Mouse (Mus musculus): ENCODE results near the gene Elf2. TPM values are rescaled to one million over a fixed set of nuclear protein-coding genes. Genes with fewer than 3 reads are reported as not detected.
A peak's percentile ranks its signal among the peaks of the same experiment; 100 is the strongest.

The Elf2 gene
- polyA plus RNA-seq, 1 experiment from 2014 or later = 37.9 TPM

GRCm38 (mm10) chr3:51251057-51251456 lies 89.4 kb downstream of the Elf2 start:
- no peaks in the 10 kb centered on the region for H3K4me1 ChIP-seq (replicated peaks; ENCODE audit: control insufficient read depth, insufficient read depth, low read length)
- H3K9me3 ChIP-seq (ENCODE audit: control insufficient read depth, low read length) = no peaks in the 10 kb centered on the region
- peaks cover 41% of the 10 kb centered on the region for H3K36me3 ChIP-seq (ENCODE audit: control insufficient read depth, insufficient read depth, low read length)
- no peak for DNase-seq (ENCODE audit: low spot score)
- H3K27ac ChIP-seq (ENCODE audit: low read depth, low read length) = no peak overlapping the region
- H3K9ac ChIP-seq (ENCODE audit: low read depth, low read length) = no peak overlapping the region
- H3K27me3 ChIP-seq (replicated peaks; ENCODE audit: control insufficient read depth, insufficient read depth, low read length) = no peaks in the 10 kb centered on the region
- no peak for ATAC-seq (replicated peaks; ENCODE audit: low FRiP score)
- H3K4me2 ChIP-seq = no peak overlapping the region
- 85% methylated on average over 5 of the region's 5 CpGs for WGBS
- H3K4me3 ChIP-seq (ENCODE audit: low read depth, low read length) = no peak overlapping the region

GRCm38 (mm10) chr3:51249866-51250265 lies 90.6 kb downstream of the Elf2 start:
- peaks cover 39% of the 10 kb centered on the region for H3K36me3 ChIP-seq (ENCODE audit: control insufficient read depth, insufficient read depth, low read length)
- no peak for ATAC-seq (replicated peaks; ENCODE audit: low FRiP score)

GRCm38 (mm10) chr3:51249460-51249859 lies 91.0 kb downstream of the Elf2 start:
- Histone ChIP-seq H3K27ac (ENCODE audit: low read depth, low read length) (no peak overlapping the region), H3K9ac (ENCODE audit: low read depth, low read length) (no peak overlapping the region), H3K4me1 (replicated peaks; ENCODE audit: control insufficient read depth, insufficient read depth, low read length) (no peaks in the 10 kb centered on the region), H3K4me3 (ENCODE audit: low read depth, low read length) (no peak overlapping the region), H3K9me3 (ENCODE audit: control insufficient read depth, low read length) (no peaks in the 10 kb centered on the region), H3K27me3 (replicated peaks; ENCODE audit: control insufficient read depth, insufficient read depth, low read length) (no peaks in the 10 kb centered on the region), H3K4me2 (no peak overlapping the region), H3K36me3 (ENCODE audit: control insufficient read depth, insufficient read depth, low read length) (peaks cover 35% of the 10 kb centered on the region)
- DNase-seq (ENCODE audit: low spot score) (no peak), ATAC-seq (replicated peaks; ENCODE audit: low FRiP score) (no peak)
- WGBS = 89% methylated on average over 11 of the region's 11 CpGs

More at GRCm38 (mm10) chr3:51249866-51250265, 90.6 kb downstream of the Elf2 start:
- H3K9ac ChIP-seq (ENCODE audit: low read depth, low read length) = no peak overlapping the region
- no peaks in the 10 kb centered on the region for H3K27me3 ChIP-seq (replicated peaks; ENCODE audit: control insufficient read depth, insufficient read depth, low read length)
- no peak overlapping the region for H3K4me3 ChIP-seq (ENCODE audit: low read depth, low read length)
- no peak overlapping the region for H3K4me2 ChIP-seq
- H3K9me3 ChIP-seq (ENCODE audit: control insufficient read depth, low read length) = no peaks in the 10 kb centered on the region
- DNase-seq (ENCODE audit: low spot score) = no peak
- no peak overlapping the region for H3K27ac ChIP-seq (ENCODE audit: low read depth, low read length)
- H3K4me1 ChIP-seq (replicated peaks; ENCODE audit: control insufficient read depth, insufficient read depth, low read length) = no peaks in the 10 kb centered on the region
- 91% methylated on average over 13 of the region's 13 CpGs for WGBS

GRCm38 (mm10) chr3:51248600-51248999 lies 91.9 kb downstream of the Elf2 start:
- Histone ChIP-seq H3K27me3 (replicated peaks; ENCODE audit: control insufficient read depth, insufficient read depth, low read length) (no peaks in the 10 kb centered on the region), H3K9ac (ENCODE audit: low read depth, low read length) (no peak overlapping the region), H3K9me3 (ENCODE audit: control insufficient read depth, low read length) (no peaks in the 10 kb centered on the region), H3K4me2 (no peak overlapping the region), H3K4me1 (replicated peaks; ENCODE audit: control insufficient read depth, insufficient read depth, low read length) (no peaks in the 10 kb centered on the region), H3K4me3 (ENCODE audit: low read depth, low read length) (no peak overlapping the region), H3K36me3 (ENCODE audit: control insufficient read depth, insufficient read depth, low read length) (peaks cover 31% of the 10 kb centered on the region), H3K27ac (ENCODE audit: low read depth, low read length) (no peak overlapping the region)
- DNase-seq (ENCODE audit: low spot score) (no peak), ATAC-seq (replicated peaks; ENCODE audit: low FRiP score) (no peak)
- 94% methylated on average over 6 of the region's 6 CpGs for WGBS

GRCm38 (mm10) chr3:51247704-51248103 lies 92.8 kb downstream of the Elf2 start:
- WGBS = 91% methylated on average over 16 of the region's 16 CpGs
- H3K4me2 ChIP-seq = no peak overlapping the region
- peaks cover 26% of the 10 kb centered on the region for H3K36me3 ChIP-seq (ENCODE audit: control insufficient read depth, insufficient read depth, low read length)
- H3K27ac ChIP-seq (ENCODE audit: low read depth, low read length) = no peak overlapping the region
- DNase-seq (ENCODE audit: low spot score) = no peak
- 0 out of 2 replicates have a peak, but pooled peaks have one; percentile 26 for ATAC-seq (replicated peaks; ENCODE audit: low FRiP score)
- H3K9me3 ChIP-seq (ENCODE audit: control insufficient read depth, low read length) = no peaks in the 10 kb centered on the region
- no peak overlapping the region for H3K9ac ChIP-seq (ENCODE audit: low read depth, low read length)
- no peaks in the 10 kb centered on the region for H3K27me3 ChIP-seq (replicated peaks; ENCODE audit: control insufficient read depth, insufficient read depth, low read length)
- H3K4me1 ChIP-seq (replicated peaks; ENCODE audit: control insufficient read depth, insufficient read depth, low read length) = no peaks in the 10 kb centered on the region
- no peak overlapping the region for H3K4me3 ChIP-seq (ENCODE audit: low read depth, low read length)

GRCm38 (mm10) chr3:51239541-51239940 lies 100.9 kb downstream of the Elf2 start:
- ATAC-seq (replicated peaks; ENCODE audit: low FRiP score) = no peak
- no peak overlapping the region for H3K9ac ChIP-seq (ENCODE audit: low read depth, low read length)
- no peaks in the 10 kb centered on the region for H3K27me3 ChIP-seq (replicated peaks; ENCODE audit: control insufficient read depth, insufficient read depth, low read length)
- H3K4me1 ChIP-seq (replicated peaks; ENCODE audit: control insufficient read depth, insufficient read depth, low read length) = peaks cover 5% of the 10 kb centered on the region
- WGBS = 97% methylated on average over 3 of the region's 3 CpGs
- H3K9me3 ChIP-seq (ENCODE audit: control insufficient read depth, low read length) = no peaks in the 10 kb centered on the region
- H3K36me3 ChIP-seq (ENCODE audit: control insufficient read depth, insufficient read depth, low read length) = 0 out of 2 replicates have a peak, but pooled peaks cover 3% of the 10 kb centered on the region
- no peak overlapping the region for H3K4me2 ChIP-seq
- no peak overlapping the region for H3K27ac ChIP-seq (ENCODE audit: low read depth, low read length)
- DNase-seq (ENCODE audit: low spot score) = no peak
- no peak overlapping the region for H3K4me3 ChIP-seq (ENCODE audit: low read depth, low read length)

GRCm38 (mm10) chr3:51238515-51238914 lies 101.9 kb downstream of the Elf2 start:
- ATAC-seq (replicated peaks; ENCODE audit: low FRiP score) = no peak
- DNase-seq (ENCODE audit: low spot score) = no peak
- no peaks in the 10 kb centered on the region for H3K27me3 ChIP-seq (replicated peaks; ENCODE audit: control insufficient read depth, insufficient read depth, low read length)
- H3K4me1 ChIP-seq (replicated peaks; ENCODE audit: control insufficient read depth, insufficient read depth, low read length) = peaks cover 16% of the 10 kb centered on the region
- no peak overlapping the region for H3K9ac ChIP-seq (ENCODE audit: low read depth, low read length)
- 65% methylated on average over 7 of the region's 7 CpGs for WGBS
- no peaks in the 10 kb centered on the region for H3K9me3 ChIP-seq (ENCODE audit: control insufficient read depth, low read length)
- no peak overlapping the region for H3K4me2 ChIP-seq
- H3K36me3 ChIP-seq (ENCODE audit: control insufficient read depth, insufficient read depth, low read length) = 0 out of 2 replicates have a peak, but pooled peaks cover 3% of the 10 kb centered on the region
- H3K27ac ChIP-seq (ENCODE audit: low read depth, low read length) = no peak overlapping the region
- no peak overlapping the region for H3K4me3 ChIP-seq (ENCODE audit: low read depth, low read length)

- Histone ChIP-seq H3K4me2 (no peak overlapping the region), H3K9me3 (ENCODE audit: control insufficient read depth, low read length) (no peaks in the 10 kb centered on the region), H3K4me1 (replicated peaks; ENCODE audit: control insufficient read depth, insufficient read depth, low read length) (peaks cover 44% of the 10 kb centered on the region), H3K9ac (ENCODE audit: low read depth, low read length) (no peak overlapping the region), H3K4me3 (ENCODE audit: low read depth, low read length) (no peak overlapping the region), H3K27ac (ENCODE audit: low read depth, low read length) (no peak overlapping the region), H3K36me3 (ENCODE audit: control insufficient read depth, insufficient read depth, low read length) (0 out of 2 replicates have a peak, but pooled peaks cover 3% of the 10 kb centered on the region), H3K27me3 (replicated peaks; ENCODE audit: control insufficient read depth, insufficient read depth, low read length) (no peaks in the 10 kb centered on the region)
- ATAC-seq (replicated peaks; ENCODE audit: low FRiP score) (no peak), DNase-seq (ENCODE audit: low spot score) (no peak)
- WGBS = 86% methylated on average over 5 of the region's 5 CpGs
Observed at GRCm38 (mm10) chr3:51234752-51235055, 105.8 kb downstream of the Elf2 start.

GRCm38 (mm10) chr3:51233918-51234751 lies 106.3 kb downstream of the Elf2 start:
- Histone ChIP-seq H3K36me3 (ENCODE audit: control insufficient read depth, insufficient read depth, low read length) (no peaks in the 10 kb centered on the region), H3K27ac (ENCODE audit: low read depth, low read length) (peak overlapping the region; percentile 45), H3K4me1 (replicated peaks; ENCODE audit: control insufficient read depth, insufficient read depth, low read length) (peaks cover 46% of the 10 kb centered on the region), H3K9me3 (ENCODE audit: control insufficient read depth, low read length) (no peaks in the 10 kb centered on the region), H3K9ac (ENCODE audit: low read depth, low read length) (no peak overlapping the region), H3K4me3 (ENCODE audit: low read depth, low read length) (no peak overlapping the region), H3K27me3 (replicated peaks; ENCODE audit: control insufficient read depth, insufficient read depth, low read length) (no peaks in the 10 kb centered on the region), H3K4me2 (peak overlapping the region; percentile 26)
- no peak for ATAC-seq (replicated peaks; ENCODE audit: low FRiP score)
- DNase-seq (ENCODE audit: low spot score) = peak; percentile 75
- WGBS = 52% methylated on average over 13 of the region's 13 CpGs
